Mouse (Mus musculus) intestine, postnatal 0 days (tissue): ENCODE measurements around the gene Xylb. TPM values are rescaled to one million over a fixed set of nuclear protein-coding genes. Genes with fewer than 3 reads are reported as not detected.
A peak's percentile ranks its signal among the peaks of the same experiment; 100 is the strongest.

Source experiments
- ATAC-seq: fragments of 200-750 bp; cut with Nextera tagmentation; 2 replicates; pipeline ENCODE4 v1.8.0; 2017; ENCODE audit warnings: mild to moderate bottlenecking, moderate TSS enrichment, moderate library complexity
- H3K27ac ChIP-seq: fragments of 300-500 bp; sonication (generic); 2 replicates; pipeline ENCODE4 v1.5.1; 2014; ENCODE audit warnings: mild to moderate bottlenecking, low read depth, low read length, moderate library complexity
- H3K27me3 ChIP-seq: fragments of 300-500 bp; sonication (generic); replicated peaks from 2 replicates; pipeline ENCODE4 v1.6.1; 2014; ENCODE audit warnings: low read length, mixed read lengths; ENCODE audit not compliant: control insufficient read depth, insufficient read depth
- H3K36me3 ChIP-seq: fragments of 300-500 bp; sonication (generic); 2 replicates; pipeline ENCODE4 v1.6.1; 2014; ENCODE audit warnings: mild to moderate bottlenecking, moderate library complexity; ENCODE audit not compliant: control insufficient read depth, insufficient read depth
- H3K4me1 ChIP-seq: fragments of 300-500 bp; sonication (generic); replicated peaks from 2 replicates; pipeline ENCODE4 v1.6.1; 2014; ENCODE audit warnings: antibody characterized with exemption, low read length, mixed read lengths; ENCODE audit not compliant: control insufficient read depth, insufficient read depth
- H3K4me2 ChIP-seq: fragments of 300-500 bp; sonication (generic); replicated peaks from 2 replicates; pipeline ENCODE4 v1.6.1; 2014; ENCODE audit warnings: low read depth, mild to moderate bottlenecking, moderate library complexity
- H3K4me3 ChIP-seq: fragments of 300-500 bp; sonication (generic); 2 replicates; pipeline ENCODE4 v1.5.1; 2014; ENCODE audit warnings: low read depth, low read length
- H3K9ac ChIP-seq: fragments of 300-500 bp; sonication (generic); 2 replicates; pipeline ENCODE4 v1.6.1; 2014; ENCODE audit warnings: mild to moderate bottlenecking, low read depth, low read length
- H3K9me3 ChIP-seq: fragments of 300-500 bp; sonication (generic); 2 replicates; pipeline ENCODE4 v1.6.1; 2016; ENCODE audit warnings: mixed run types; ENCODE audit not compliant: control insufficient read depth
- CTCF ChIP-seq: sonication (generic); IDR thresholded peaks from 2 replicates; pipeline ENCODE4 v1.5.1; 2016; ENCODE audit warnings: low read depth, mild to moderate bottlenecking, control low read depth, antibody characterized with exemption, moderate library complexity
- WGBS: fragments of 180-500 bp; shearing (Covaris S2); extraction: QIAGEN DNeasy Blood & Tissue Kit; methylation state at CpG from one replicate; pipeline ENCODE4 v1.1.7; 2014; 5-methylcytosine and 5-hydroxymethylcytosine counted together
- polyA plus RNA-seq: library from polyadenylated mRNA; unstranded; fragments of >200 nt; fragmentation: Nextera tagmentation; extraction: Ambion mirVana; gene quantifications from 2 replicates; pipeline ENCODE4 v1.2.1, GENCODE M21; 2015

Gene Xylb
- 10.8 and 11.7 TPM in 2 replicates for polyA plus RNA-seq

DNA sequence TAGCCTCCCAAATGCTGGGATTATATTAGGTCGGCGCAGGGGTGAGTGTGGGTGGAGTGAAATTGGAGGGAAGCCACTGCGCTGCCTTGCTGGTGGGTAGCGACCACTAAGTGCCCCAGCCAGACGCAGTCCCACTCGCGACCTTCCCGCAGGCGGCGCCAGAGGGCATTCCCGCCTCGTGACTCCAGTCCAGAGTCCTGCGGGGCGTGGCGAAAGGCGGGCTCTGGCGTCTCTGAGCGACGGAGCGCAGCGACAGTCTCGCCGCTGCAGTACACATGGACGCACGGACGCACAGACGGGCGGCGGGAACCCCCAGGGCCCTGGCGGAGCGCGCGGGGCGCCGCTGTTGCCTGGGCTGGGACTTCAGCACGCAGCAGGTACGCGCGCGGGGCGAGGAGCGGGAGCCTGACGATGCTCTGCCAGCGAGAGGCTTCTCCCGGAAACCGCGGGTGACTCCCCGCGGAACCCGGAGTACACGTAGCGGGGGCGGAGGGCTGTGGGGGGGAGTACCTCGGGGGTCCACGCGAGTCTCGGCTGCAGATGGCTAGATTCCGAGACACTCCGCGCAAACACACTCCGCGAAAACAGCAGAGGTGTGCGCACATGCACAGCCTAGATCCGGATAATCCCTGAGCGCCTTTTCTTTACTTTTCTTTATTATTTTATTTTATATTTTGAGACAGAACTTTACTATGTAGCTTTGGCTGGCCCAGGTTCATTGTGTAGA is at the start of gene Xylb:
Xylb (plus strand) TSS at position 51 of the 727 bp plus-strand sequence.
- WGBS: 3% methylated on average over 63 of the region's 65 CpGs
- Histone ChIP-seq H3K27me3 (no peaks in the 10 kb centered on the region), H3K9ac (peak within 1 kb of the TSS; percentile 62), H3K4me2 (peak within 1 kb of the TSS; percentile 95), H3K9me3 (no peaks in the 10 kb centered on the region), H3K4me3 (peak within 1 kb of the TSS; percentile 78), H3K4me1 (no peaks in the 10 kb centered on the region), H3K36me3 (peaks cover 5% of the 10 kb centered on the region; the same call in 1 of the 2 replicates), H3K27ac (peak within 1 kb of the TSS; percentile 21; the same call in 1 of the 2 replicates)
- peak; percentile 88 for ATAC-seq
- peak; percentile 98 for TF ChIP-seq CTCF

DNA sequence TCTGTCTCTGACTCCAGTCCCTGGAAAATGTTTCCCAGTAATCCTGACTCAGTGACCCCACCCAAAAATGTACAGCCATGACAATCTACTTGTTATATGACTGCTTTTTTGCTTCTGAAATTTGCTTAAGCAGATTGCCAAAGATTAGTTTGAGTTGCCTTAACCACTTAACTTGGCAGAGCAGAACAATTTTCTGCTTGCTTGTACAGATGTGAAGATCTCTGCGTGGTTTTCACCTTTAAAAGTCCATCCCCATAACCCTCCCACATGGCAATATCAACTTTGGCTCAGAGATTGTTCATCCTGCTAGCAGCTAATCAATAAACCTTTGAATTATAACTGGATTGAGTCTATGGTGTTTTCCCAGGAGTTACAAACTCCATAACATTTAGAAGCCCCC is 48.1 kb upstream of the Xylb start:
- no peaks in the 10 kb centered on the region for H3K36me3 ChIP-seq
- 83% methylated on average over 1 of the region's 1 CpGs for WGBS

DNA sequence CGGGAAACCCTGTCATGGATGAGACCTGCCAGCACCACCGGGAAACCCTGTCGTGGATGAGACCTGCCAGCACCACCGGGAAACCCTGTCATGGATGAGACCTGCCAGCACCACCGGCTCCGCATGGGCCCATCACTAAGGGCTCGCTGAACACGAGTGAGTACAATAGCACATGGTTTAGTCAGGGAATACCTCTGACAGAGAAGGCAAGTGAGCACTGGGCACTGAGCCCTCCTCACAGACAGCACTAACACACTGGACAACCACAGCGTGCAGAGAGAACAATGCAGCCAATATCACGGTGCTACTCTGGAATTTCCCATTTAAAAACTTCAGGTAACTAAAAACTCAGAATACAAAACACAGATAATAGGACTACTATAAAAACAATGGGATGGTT is 44.1 kb upstream of the Xylb start:
- Histone ChIP-seq H3K4me1 (no peaks in the 10 kb centered on the region), H3K4me3 (no peak overlapping the region), H3K27ac (no peak overlapping the region), H3K27me3 (no peaks in the 10 kb centered on the region), H3K4me2 (no peak overlapping the region), H3K36me3 (0 out of 2 replicates have a peak, but pooled peaks cover under 1% of the 10 kb centered on the region), H3K9ac (no peak overlapping the region), H3K9me3 (no peaks in the 10 kb centered on the region)
- TF ChIP-seq CTCF: no peak
- no peak for ATAC-seq
- WGBS: 90% methylated on average over 9 of the region's 10 CpGs

More for the DNA sequence above, 48.1 kb upstream of the Xylb start:
- no peak overlapping the region for H3K4me2 ChIP-seq
- H3K9me3 ChIP-seq: no peaks in the 10 kb centered on the region
- no peak overlapping the region for H3K9ac ChIP-seq
- no peak for TF ChIP-seq CTCF
- H3K4me3 ChIP-seq: no peak overlapping the region
- no peaks in the 10 kb centered on the region for H3K4me1 ChIP-seq
- H3K27me3 ChIP-seq: no peaks in the 10 kb centered on the region
- no peak for ATAC-seq
- H3K27ac ChIP-seq: no peak overlapping the region

DNA sequence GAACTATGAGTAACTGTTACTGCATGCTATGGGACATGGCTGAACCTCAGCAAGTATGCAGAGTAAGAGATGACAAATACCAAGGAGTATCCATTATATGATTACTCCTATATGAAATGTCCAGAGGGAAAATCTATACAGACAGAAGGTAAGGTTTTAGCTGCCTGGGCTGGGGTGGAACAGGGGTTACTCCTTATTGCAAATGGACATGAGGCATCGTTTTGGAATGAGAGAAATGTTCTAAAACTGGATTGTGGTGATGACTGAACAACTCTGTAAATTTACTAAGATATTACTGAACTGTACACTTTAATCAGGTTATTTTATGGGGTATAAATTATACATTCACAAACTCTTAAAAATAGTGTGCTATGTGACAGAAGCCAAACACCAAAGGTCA is 38.3 kb upstream of the Xylb start:
- H3K27ac ChIP-seq: no peak overlapping the region
- H3K9ac ChIP-seq: no peak overlapping the region
- H3K4me3 ChIP-seq: no peak overlapping the region
- 0 out of 2 replicates have a peak, but pooled peaks cover 4% of the 10 kb centered on the region for H3K36me3 ChIP-seq
- ATAC-seq: no peak
- 75% methylated on average over 1 of the region's 1 CpGs for WGBS
- no peak for TF ChIP-seq CTCF
- no peaks in the 10 kb centered on the region for H3K4me1 ChIP-seq
- H3K9me3 ChIP-seq: no peaks in the 10 kb centered on the region
- H3K4me2 ChIP-seq: no peak overlapping the region
- no peaks in the 10 kb centered on the region for H3K27me3 ChIP-seq

DNA sequence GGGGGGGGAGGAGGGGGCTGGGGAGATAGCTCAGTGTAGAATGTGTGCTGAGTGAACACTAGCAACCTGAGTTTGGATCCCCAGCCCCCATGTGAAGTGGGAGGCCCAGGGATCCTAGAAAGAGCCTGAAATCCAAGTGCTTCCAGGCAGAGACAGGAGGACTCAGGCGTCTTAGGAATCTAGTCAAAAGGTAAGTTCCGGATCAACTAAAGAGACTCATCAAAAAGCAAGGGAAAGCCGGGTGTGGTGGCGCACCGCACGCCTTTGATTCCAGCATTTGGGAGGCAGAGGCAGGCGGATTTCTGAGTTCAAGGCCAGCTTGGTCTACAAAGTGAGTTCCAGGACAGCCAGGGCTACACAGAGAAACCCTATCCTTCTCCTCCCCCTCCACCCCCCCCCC is 36.7 kb upstream of the Xylb start:
- no peaks in the 10 kb centered on the region for H3K4me1 ChIP-seq
- H3K4me2 ChIP-seq: peak overlapping the region; percentile 99; the same call in 1 of the 2 replicates
- H3K9me3 ChIP-seq: no peaks in the 10 kb centered on the region
- no peaks in the 10 kb centered on the region for H3K27me3 ChIP-seq
- H3K36me3 ChIP-seq: 0 out of 2 replicates have a peak, but pooled peaks cover 4% of the 10 kb centered on the region
- no peak for ATAC-seq
- no peak overlapping the region for H3K27ac ChIP-seq
- H3K9ac ChIP-seq: no peak overlapping the region
- no peak for TF ChIP-seq CTCF
- no peak overlapping the region for H3K4me3 ChIP-seq
- 70% methylated on average over 7 of the region's 7 CpGs for WGBS

DNA sequence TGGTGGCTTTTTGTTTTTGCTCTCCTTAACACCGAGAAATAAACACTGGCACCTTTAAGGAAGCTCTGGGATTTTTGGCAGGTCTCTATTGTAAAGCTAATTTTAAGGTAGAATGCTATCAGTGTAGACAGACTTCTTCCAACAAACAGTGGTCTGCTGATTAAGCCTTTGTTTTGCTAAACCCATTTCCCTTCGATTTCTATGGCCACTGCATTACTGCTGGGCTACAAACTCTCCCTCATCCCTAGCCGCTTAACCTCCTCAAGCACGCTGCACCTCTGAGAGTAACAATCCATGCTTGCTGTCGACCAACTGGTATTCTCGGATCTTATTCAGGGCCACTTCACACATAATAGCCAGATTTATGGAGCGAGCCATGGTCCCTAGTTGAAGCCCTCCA is 36.2 kb upstream of the Xylb start:
- WGBS: 11% methylated on average over 7 of the region's 7 CpGs
- no peak for TF ChIP-seq CTCF
- Histone ChIP-seq H3K36me3 (0 out of 2 replicates have a peak, but pooled peaks cover 4% of the 10 kb centered on the region), H3K4me1 (no peaks in the 10 kb centered on the region), H3K27me3 (no peaks in the 10 kb centered on the region), H3K9ac (0 out of 2 replicates have a peak overlapping the region, but pooled peaks have one; percentile 80), H3K9me3 (no peaks in the 10 kb centered on the region), H3K4me2 (peak overlapping the region; percentile 99), H3K27ac (no peak overlapping the region), H3K4me3 (peak overlapping the region; percentile 92)
- ATAC-seq: no peak
